Mouse (Mus musculus) forebrain, embryonic 11.5 days (tissue): Measurements from ENCODE around the gene Rnase9. TPM values are rescaled to one million over a fixed set of nuclear protein-coding genes. Genes with fewer than 3 reads are reported as not detected.

Experiments used
- ATAC-seq: fragments of 200-750 bp; cut with Nextera tagmentation; replicated peaks from 2 replicates; pipeline ENCODE4 v1.8.0; 2017; ENCODE audit warnings: moderate TSS enrichment; ENCODE audit not compliant: low FRiP score
- DNase-seq: peaks from one replicate; pipeline ENCODE4 v3.0.0-alpha.2; 2017; ENCODE audit warnings: low spot score
- H3K27ac ChIP-seq: fragments of 300-500 bp; sonication (generic); 2 replicates; pipeline ENCODE4 v1.5.1; 2014; ENCODE audit warnings: low read depth, low read length
- H3K27me3 ChIP-seq: fragments of 300-500 bp; sonication (generic); 2 replicates; pipeline ENCODE4 v1.6.1; 2014; ENCODE audit warnings: mild to moderate bottlenecking, low read length, mixed read lengths; ENCODE audit not compliant: control insufficient read depth, insufficient read depth
- H3K36me3 ChIP-seq: fragments of 300-500 bp; sonication (generic); 2 replicates; pipeline ENCODE4 v1.6.1; 2014; ENCODE audit warnings: mild to moderate bottlenecking, low read length, moderate library complexity, mixed read lengths; ENCODE audit not compliant: control insufficient read depth, insufficient read depth
- H3K4me1 ChIP-seq: fragments of 300-500 bp; sonication (generic); replicated peaks from 2 replicates; pipeline ENCODE4 v1.6.1; 2014; ENCODE audit warnings: low read length, mixed read lengths; ENCODE audit not compliant: control insufficient read depth, insufficient read depth
- H3K4me2 ChIP-seq: fragments of 300-500 bp; sonication (generic); 2 replicates; pipeline ENCODE4 v1.6.1; 2014; ENCODE audit warnings: low read depth, mild to moderate bottlenecking, low read length, moderate library complexity, mixed read lengths; ENCODE audit not compliant: severe bottlenecking
- H3K4me3 ChIP-seq: fragments of 300-500 bp; sonication (generic); 2 replicates; pipeline ENCODE4 v1.5.1; 2014; ENCODE audit warnings: low read depth, low read length
- H3K9ac ChIP-seq: fragments of 300-500 bp; sonication (generic); 2 replicates; pipeline ENCODE4 v1.6.1; 2014; ENCODE audit warnings: low read length
- H3K9me3 ChIP-seq: fragments of 300-500 bp; sonication (generic); 2 replicates; pipeline ENCODE4 v1.6.1; 2016; ENCODE audit warnings: low read length, mixed read lengths; ENCODE audit not compliant: control insufficient read depth
- WGBS: fragments of 180-500 bp; shearing (Covaris S2); extraction: QIAGEN DNeasy Blood & Tissue Kit; methylation state at CpG from one replicate; pipeline ENCODE4 v1.1.7; 2014; 5-methylcytosine and 5-hydroxymethylcytosine counted together
- polyA plus RNA-seq: library from polyadenylated mRNA; unstranded; fragments of >200 nt; fragmentation: Nextera tagmentation; extraction: Ambion mirVana; gene quantifications from 2 replicates; pipeline ENCODE4 v1.2.1, GENCODE M21; 2014

The Rnase9 gene
- polyA plus RNA-seq, 1 experiment from 2014 or later, result not detected

- no peaks in the 10 kb centered on the region for H3K4me1 ChIP-seq
- H3K4me2 ChIP-seq, result no peak overlapping the region
- no peaks in the 10 kb centered on the region for H3K27me3 ChIP-seq
- no peak overlapping the region for H3K9ac ChIP-seq
- H3K36me3 ChIP-seq, result no peaks in the 10 kb centered on the region
- no peak overlapping the region for H3K27ac ChIP-seq
- no peaks in the 10 kb centered on the region for H3K9me3 ChIP-seq
- no peak overlapping the region for H3K4me3 ChIP-seq
- ATAC-seq, result no peak
- 88% methylated on average over 13 of the region's 13 CpGs for WGBS
- no peak for DNase-seq
Measured at GRCm38 (mm10) chr14:51007914-51008713, 33.6 kb downstream of the Rnase9 start.

GRCm38 (mm10) chr14:51007152-51007801 lies 34.4 kb downstream of the Rnase9 start, which contains the start of gene Rnase10:
Rnase10 (plus strand) TSS chr14:51007751.
- no peaks in the 10 kb centered on the region for H3K4me1 ChIP-seq
- WGBS, result 84% methylated on average over 8 of the region's 8 CpGs
- no peaks in the 10 kb centered on the region for H3K36me3 ChIP-seq
- H3K4me2 ChIP-seq, result no peak within 1 kb of the TSS
- ATAC-seq, result no peak
- DNase-seq, result no peak
- H3K27ac ChIP-seq, result no peak within 1 kb of the TSS
- no peak within 1 kb of the TSS for H3K4me3 ChIP-seq
- no peak within 1 kb of the TSS for H3K9ac ChIP-seq
- H3K9me3 ChIP-seq, result no peaks in the 10 kb centered on the region
- H3K27me3 ChIP-seq, result no peaks in the 10 kb centered on the region

GRCm38 (mm10) chr14:50997999-50998666 lies 43.5 kb downstream of the Rnase9 start:
- Histone ChIP-seq H3K4me2 (no peak overlapping the region), H3K27ac (no peak overlapping the region), H3K27me3 (no peaks in the 10 kb centered on the region), H3K9me3 (no peaks in the 10 kb centered on the region), H3K36me3 (no peaks in the 10 kb centered on the region), H3K4me3 (no peak overlapping the region), H3K4me1 (no peaks in the 10 kb centered on the region), H3K9ac (no peak overlapping the region)
- DNase-seq, result no peak
- ATAC-seq, result no peak
- WGBS, result 88% methylated on average over 2 of the region's 2 CpGs

GRCm38 (mm10) chr14:50997088-50997487 lies 44.6 kb downstream of the Rnase9 start:
- Histone ChIP-seq H3K9ac (no peak overlapping the region), H3K27me3 (no peaks in the 10 kb centered on the region), H3K27ac (no peak overlapping the region), H3K9me3 (no peaks in the 10 kb centered on the region), H3K4me2 (no peak overlapping the region), H3K36me3 (no peaks in the 10 kb centered on the region), H3K4me1 (no peaks in the 10 kb centered on the region), H3K4me3 (no peak overlapping the region)
- no peak for ATAC-seq
- DNase-seq, result no peak
- WGBS, result 89% methylated on average over 3 of the region's 3 CpGs

- 80% methylated on average over 3 of the region's 3 CpGs for WGBS
- no peak overlapping the region for H3K4me3 ChIP-seq
Measured at GRCm38 (mm10) chr14:50991037-50991436, 50.6 kb downstream of the Rnase9 start.

More at GRCm38 (mm10) chr14:50991037-50991436, 50.6 kb downstream of the Rnase9 start:
- Histone ChIP-seq H3K27me3 (no peaks in the 10 kb centered on the region), H3K9me3 (no peaks in the 10 kb centered on the region), H3K4me1 (no peaks in the 10 kb centered on the region), H3K4me2 (no peak overlapping the region), H3K9ac (no peak overlapping the region), H3K36me3 (no peaks in the 10 kb centered on the region), H3K27ac (no peak overlapping the region)
- ATAC-seq (no peak), DNase-seq (no peak)

Other genes with a start within 250 kb of the Rnase9 start
- not detected in 2 replicates for gene Ccnb1ip1, start 234.1 kb downstream of the Rnase9 start, polyA plus RNA-seq
- gene Parp2, start 234.0 kb downstream of the Rnase9 start, polyA plus RNA-seq, result 73.9 and 87.7 TPM in 2 replicates
- gene Tep1, start 171.3 kb downstream of the Rnase9 start, polyA plus RNA-seq, result 4.4 and 5.2 TPM in 2 replicates
- gene Klhl33, start 144.4 kb downstream of the Rnase9 start, polyA plus RNA-seq, result 0.16 and 0.21 TPM in 2 replicates
- gene Osgep, start 117.0 kb downstream of the Rnase9 start, polyA plus RNA-seq, result 158 and 179 TPM in 2 replicates
- gene Apex1, start 116.9 kb downstream of the Rnase9 start, polyA plus RNA-seq, result 399 and 410 TPM in 2 replicates
- gene Pip4p1, start 111.0 kb downstream of the Rnase9 start, polyA plus RNA-seq, result 54.4 and 67.3 TPM in 2 replicates
- gene Pnp, start 110.8 kb downstream of the Rnase9 start, polyA plus RNA-seq, result 64.9 and 69.6 TPM in 2 replicates
- not detected in 2 replicates for gene Gm49342, start 97.4 kb downstream of the Rnase9 start, polyA plus RNA-seq
- 0.24 and 0.39 TPM in 2 replicates for gene Pnp2, start 85.9 kb downstream of the Rnase9 start, polyA plus RNA-seq
- not detected in 2 replicates for gene Rnase10, start 34.1 kb downstream of the Rnase9 start, polyA plus RNA-seq
- gene Rnase11, start 8.3 kb upstream of the Rnase9 start, polyA plus RNA-seq, result not detected in 2 replicates
- not detected in 2 replicates for gene Rnase12, start 15.8 kb upstream of the Rnase9 start, polyA plus RNA-seq
- gene Olfr750, start 32.6 kb upstream of the Rnase9 start, polyA plus RNA-seq, result 0.04 TPM in 1 of 2 replicates, not detected in the other
- gene Rnase4, start 49.2 kb upstream of the Rnase9 start, polyA plus RNA-seq, result 10.8 and 11.4 TPM in 2 replicates
- gene Ang, start 49.3 kb upstream of the Rnase9 start, polyA plus RNA-seq, result 1.9 and 3.0 TPM in 2 replicates
- gene Eddm3b, start 72.6 kb upstream of the Rnase9 start, polyA plus RNA-seq, result 0.19 TPM in 1 of 2 replicates, not detected in the other
- not detected in 2 replicates for gene Rnase6, start 82.0 kb upstream of the Rnase9 start, polyA plus RNA-seq
- not detected in 2 replicates for gene Rnase1, start 104.9 kb upstream of the Rnase9 start, polyA plus RNA-seq
- gene Rnase2b, start 120.4 kb upstream of the Rnase9 start, polyA plus RNA-seq, result not detected in 2 replicates
- not detected in 2 replicates for gene Ang2, start 157.3 kb upstream of the Rnase9 start, polyA plus RNA-seq
- gene Ear14, start 161.5 kb upstream of the Rnase9 start, polyA plus RNA-seq, result not detected in 2 replicates
- not detected in 2 replicates for gene Rnase2a, start 214.2 kb upstream of the Rnase9 start, polyA plus RNA-seq